Mouse (Mus musculus) small intestine, adult 2 months (tissue): ENCODE results near the gene Lpin2. TPM values are rescaled to one million over a fixed set of nuclear protein-coding genes. Genes with fewer than 3 reads are reported as not detected.

Experiments used
- H3K27ac ChIP-seq: fragments of 200-500 bp; 2 replicates; pipeline ENCODE4 v1.5.1; 2012; ENCODE audit warnings: low read depth, low read length, control low read depth, inconsistent platforms; ENCODE audit not compliant: insufficient read depth
- H3K27me3 ChIP-seq: fragments of 200-500 bp; 2 replicates; pipeline ENCODE4 v1.6.1; 2012; ENCODE audit warnings: mild to moderate bottlenecking, moderate library complexity, low read length, inconsistent platforms; ENCODE audit not compliant: control insufficient read depth, insufficient read depth
- H3K36me3 ChIP-seq: fragments of 200-500 bp; 2 replicates; pipeline ENCODE4 v1.6.1; 2012; ENCODE audit warnings: mild to moderate bottlenecking, low read length, control low read depth, inconsistent platforms; ENCODE audit not compliant: control insufficient read depth, insufficient read depth
- H3K4me1 ChIP-seq: fragments of 200-500 bp; 2 replicates; pipeline ENCODE4 v1.6.1; 2012; ENCODE audit warnings: low read length, inconsistent platforms, mixed read lengths; ENCODE audit not compliant: control insufficient read depth, insufficient read depth, insufficient read length
- H3K4me3 ChIP-seq: fragments of 200-500 bp; 2 replicates; pipeline ENCODE4 v1.5.1; 2012; ENCODE audit warnings: low read depth, mild to moderate bottlenecking, control low read depth, inconsistent platforms, low read length, moderate library complexity
- CTCF ChIP-seq: fragments of 200-500 bp; IDR thresholded peaks from 2 replicates; pipeline ENCODE4 v1.5.1; 2012; ENCODE audit warnings: low read depth, mild to moderate bottlenecking, control low read depth, inconsistent platforms, low read length, moderate library complexity, mixed read lengths; ENCODE audit not compliant: insufficient replicate concordance, insufficient read length; ENCODE audit errors: extremely low read depth
- POLR2A ChIP-seq: fragments of 200-500 bp; IDR thresholded peaks from 2 replicates; pipeline ENCODE4 v1.6.1; 2012; ENCODE audit warnings: low read depth, mild to moderate bottlenecking, control low read depth, inconsistent platforms, low read length, moderate library complexity
- WGBS: fragments of 180-500 bp; shearing (Covaris S2); methylation state at CpG from one replicate; pipeline ENCODE4 v1.1.7; 2018; 5-methylcytosine and 5-hydroxymethylcytosine counted together
- polyA plus RNA-seq: library from polyadenylated mRNA; depleted of rRNA; stranded (reverse); fragments of >200 nt; gene quantifications from 2 replicates; pipeline ENCODE4 v1.2.3, GENCODE M21; 2012

Lpin2 gene
- polyA plus RNA-seq, 1 experiment = 39.8 TPM

DNA sequence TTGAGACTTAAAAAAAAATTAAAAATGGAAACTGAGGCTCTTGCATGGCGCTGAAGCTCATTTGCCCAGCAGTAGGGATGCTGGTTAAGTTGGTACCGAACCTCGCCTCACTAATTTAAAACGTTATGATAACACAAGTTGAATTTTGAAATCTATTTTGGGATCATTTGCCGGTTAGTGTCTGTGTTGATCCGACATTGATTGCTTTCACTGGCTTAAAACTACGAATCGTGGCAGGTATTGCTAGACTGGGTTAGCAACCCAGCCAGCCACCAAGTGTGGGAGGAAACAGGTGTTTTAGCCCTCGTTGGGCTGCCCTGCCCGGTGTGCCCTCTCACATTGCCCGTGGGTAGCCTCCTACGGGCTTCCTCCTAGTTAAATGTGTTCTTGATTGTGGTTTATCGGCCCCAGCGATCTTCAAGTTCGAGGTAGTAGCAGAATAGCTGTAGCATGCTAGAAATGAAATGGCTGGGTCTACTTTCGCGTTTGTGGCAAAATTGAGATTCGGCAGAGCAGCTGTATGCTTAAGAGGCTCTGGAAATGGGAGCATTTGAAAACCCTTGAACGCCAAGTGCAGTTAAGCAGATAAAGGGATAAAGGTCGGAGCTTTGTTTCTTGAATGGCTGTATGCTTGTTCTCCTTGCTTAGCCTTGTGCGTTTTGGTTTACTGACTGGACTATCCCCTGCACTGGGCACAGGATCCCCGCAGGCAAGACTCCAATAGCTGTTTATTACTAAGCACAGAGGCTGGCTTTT is 2.2 kb downstream of the Lpin2 start:
- 2% methylated on average over 22 of the region's 22 CpGs for WGBS
- H3K27me3 ChIP-seq = no peaks in the 10 kb centered on the region
- TF ChIP-seq POLR2A = no peak
- TF ChIP-seq CTCF = no peak
- H3K4me1 ChIP-seq = peaks cover 8% of the 10 kb centered on the region; the same call in 1 of the 2 replicates
- peak overlapping the region; percentile 85 for H3K27ac ChIP-seq
- no peaks in the 10 kb centered on the region for H3K36me3 ChIP-seq
- peak overlapping the region; percentile 79 for H3K4me3 ChIP-seq

DNA sequence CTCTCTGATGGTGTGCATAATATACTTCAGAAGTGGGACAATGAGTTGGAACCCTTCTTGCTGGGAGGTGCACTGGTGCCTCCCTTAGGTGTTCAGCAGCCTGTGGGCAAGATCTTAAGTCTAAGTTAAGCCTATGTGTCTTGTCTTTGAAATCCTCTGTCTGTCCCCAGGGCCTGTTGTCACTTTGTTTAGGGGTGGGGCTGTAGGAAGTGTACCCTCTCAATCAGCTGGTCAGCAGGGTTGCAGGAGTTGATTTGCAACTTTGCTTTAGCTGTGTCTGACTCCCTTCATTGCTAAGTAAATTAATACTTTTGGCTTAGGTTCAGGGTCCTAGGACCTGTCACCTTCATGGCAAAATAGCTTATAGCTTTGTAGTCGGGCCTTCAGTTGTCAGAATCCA is 3.0 kb downstream of the Lpin2 start:
- no peak for TF ChIP-seq POLR2A
- no peak for TF ChIP-seq CTCF
- WGBS = 10% methylated on average over 1 of the region's 1 CpGs
- Histone ChIP-seq H3K27me3 (no peaks in the 10 kb centered on the region), H3K27ac (peak overlapping the region; percentile 85), H3K4me1 (peaks cover 11% of the 10 kb centered on the region; the same call in 1 of the 2 replicates), H3K36me3 (no peaks in the 10 kb centered on the region), H3K4me3 (no peak overlapping the region)

GRCm38 (mm10) chr17:71190589-71190988 is 8.2 kb downstream of the Lpin2 start:
- Histone ChIP-seq H3K36me3 (no peaks in the 10 kb centered on the region), H3K4me1 (peaks cover 27% of the 10 kb centered on the region; the same call in 1 of the 2 replicates), H3K4me3 (no peak overlapping the region), H3K27me3 (no peaks in the 10 kb centered on the region), H3K27ac (peak overlapping the region; percentile 96)
- 9% methylated on average over 7 of the region's 7 CpGs for WGBS
- TF ChIP-seq POLR2A (no peak), CTCF (no peak)

DNA sequence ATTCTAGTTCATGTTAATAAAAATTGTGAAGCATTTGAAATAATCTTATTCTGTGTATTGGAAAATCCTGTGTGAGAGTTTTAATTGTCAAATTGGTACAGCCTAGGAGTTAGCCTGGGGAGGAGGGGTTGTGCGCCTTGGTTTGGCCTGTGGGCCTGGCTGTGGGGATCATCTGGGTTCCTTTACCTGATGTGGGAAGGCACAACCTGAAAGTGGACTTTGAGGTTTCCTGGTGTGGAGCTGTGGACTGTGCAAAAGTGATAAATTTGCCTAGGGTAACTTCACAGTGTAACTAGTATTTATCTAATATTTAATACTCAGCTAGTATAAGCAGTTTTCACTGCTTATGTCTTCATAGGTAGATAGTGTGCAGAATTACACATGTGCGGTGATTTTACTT is 8.7 kb downstream of the Lpin2 start:
- Histone ChIP-seq H3K27ac (peak overlapping the region; percentile 96), H3K4me1 (peaks cover 28% of the 10 kb centered on the region; the same call in 1 of the 2 replicates), H3K36me3 (no peaks in the 10 kb centered on the region), H3K27me3 (no peaks in the 10 kb centered on the region), H3K4me3 (no peak overlapping the region)
- WGBS = 64% methylated on average over 2 of the region's 2 CpGs
- TF ChIP-seq POLR2A (no peak), CTCF (no peak)

GRCm38 (mm10) chr17:71191651-71192419 is 9.5 kb downstream of the Lpin2 start:
- Histone ChIP-seq H3K27ac (peak overlapping the region; percentile 96), H3K27me3 (no peaks in the 10 kb centered on the region), H3K4me1 (peaks cover 24% of the 10 kb centered on the region; the same call in 1 of the 2 replicates), H3K4me3 (0 out of 2 replicates have a peak overlapping the region, but pooled peaks have one; percentile 0), H3K36me3 (no peaks in the 10 kb centered on the region)
- WGBS = 42% methylated on average over 8 of the region's 8 CpGs
- no peak for TF ChIP-seq POLR2A
- TF ChIP-seq CTCF = peak; percentile 54; the same call in 1 of the 2 replicates

- WGBS = 88% methylated on average over 1 of the region's 1 CpGs
- Histone ChIP-seq H3K27me3 (no peaks in the 10 kb centered on the region), H3K4me3 (no peak overlapping the region), H3K36me3 (no peaks in the 10 kb centered on the region), H3K27ac (no peak overlapping the region), H3K4me1 (peaks cover 24% of the 10 kb centered on the region; the same call in 1 of the 2 replicates)
- TF ChIP-seq CTCF (no peak), POLR2A (no peak)
Measured at GRCm38 (mm10) chr17:71193019-71193418, 10.7 kb downstream of the Lpin2 start.

GRCm38 (mm10) chr17:71193485-71193884 is 11.1 kb downstream of the Lpin2 start:
- TF ChIP-seq CTCF (no peak), POLR2A (no peak)
- peaks cover 24% of the 10 kb centered on the region; the same call in 1 of the 2 replicates for H3K4me1 ChIP-seq

More at GRCm38 (mm10) chr17:71193485-71193884, 11.1 kb downstream of the Lpin2 start:
- no peaks in the 10 kb centered on the region for H3K27me3 ChIP-seq
- H3K36me3 ChIP-seq = no peaks in the 10 kb centered on the region
- WGBS = 52% methylated on average over 1 of the region's 1 CpGs
- no peak overlapping the region for H3K27ac ChIP-seq
- no peak overlapping the region for H3K4me3 ChIP-seq
